Mouse (Mus musculus) hindbrain, embryonic 16.5 days (tissue): ENCODE results near the gene Gm2663. TPM values are rescaled to one million over a fixed set of nuclear protein-coding genes. Genes with fewer than 3 reads are reported as not detected.
"Not testable (repeated sequence)": the region's sequence is repeated elsewhere in the genome, so short reads cannot be mapped to it uniquely, and the experiment has no call there.

Experiments used
- ATAC-seq: fragments of 200-750 bp; cut with Nextera tagmentation; 2 replicates; pipeline ENCODE4 v1.8.0; 2017; ENCODE audit warnings: moderate TSS enrichment, moderate library complexity
- H3K27ac ChIP-seq: fragments of 300-500 bp; sonication (generic); 2 replicates; pipeline ENCODE4 v1.5.1; 2014; ENCODE audit warnings: low read depth, mild to moderate bottlenecking, control low read depth, low read length, moderate library complexity
- H3K27me3 ChIP-seq: fragments of 300-500 bp; sonication (generic); replicated peaks from 2 replicates; pipeline ENCODE4 v1.6.1; 2014; ENCODE audit warnings: low read length; ENCODE audit not compliant: control insufficient read depth, insufficient read depth
- H3K36me3 ChIP-seq: fragments of 300-500 bp; sonication (generic); 2 replicates; pipeline ENCODE4 v1.6.1; 2014; ENCODE audit warnings: mild to moderate bottlenecking, low read length, moderate library complexity, mixed read lengths; ENCODE audit not compliant: control insufficient read depth, insufficient read depth
- H3K4me1 ChIP-seq: fragments of 300-500 bp; sonication (generic); 2 replicates; pipeline ENCODE4 v1.6.1; 2014; ENCODE audit warnings: low read depth, low read length; ENCODE audit not compliant: control insufficient read depth, insufficient read depth
- H3K4me2 ChIP-seq: fragments of 300-500 bp; sonication (generic); 2 replicates; pipeline ENCODE4 v1.6.1; 2014; ENCODE audit warnings: mild to moderate bottlenecking, low read length, control low read depth, moderate library complexity
- H3K4me3 ChIP-seq: fragments of 300-500 bp; sonication (generic); 2 replicates; pipeline ENCODE4 v1.5.1; 2014; ENCODE audit warnings: mild to moderate bottlenecking, low read length, control low read depth, moderate library complexity
- H3K9ac ChIP-seq: fragments of 300-500 bp; sonication (generic); 2 replicates; pipeline ENCODE4 v1.6.1; 2014; ENCODE audit warnings: low read depth, mild to moderate bottlenecking, control low read depth, low read length, moderate library complexity
- H3K9me3 ChIP-seq: fragments of 300-500 bp; sonication (generic); 2 replicates; pipeline ENCODE4 v1.6.1; 2014; ENCODE audit warnings: mild to moderate bottlenecking, low read length, moderate library complexity; ENCODE audit not compliant: control insufficient read depth
- WGBS: fragments of 180-500 bp; shearing (Covaris S2); extraction: QIAGEN DNeasy Blood & Tissue Kit; methylation state at CpG from one replicate; pipeline ENCODE4 v1.1.7; 2014; 5-methylcytosine and 5-hydroxymethylcytosine counted together
- polyA plus RNA-seq: library from polyadenylated mRNA; unstranded; fragments of >200 nt; fragmentation: Nextera tagmentation; extraction: Ambion mirVana; gene quantifications from 2 replicates; pipeline ENCODE4 v1.2.1, GENCODE M21; 2015

Gm2663 gene
- polyA plus RNA-seq, 1 experiment from 2014 or later, result not detected

DNA sequence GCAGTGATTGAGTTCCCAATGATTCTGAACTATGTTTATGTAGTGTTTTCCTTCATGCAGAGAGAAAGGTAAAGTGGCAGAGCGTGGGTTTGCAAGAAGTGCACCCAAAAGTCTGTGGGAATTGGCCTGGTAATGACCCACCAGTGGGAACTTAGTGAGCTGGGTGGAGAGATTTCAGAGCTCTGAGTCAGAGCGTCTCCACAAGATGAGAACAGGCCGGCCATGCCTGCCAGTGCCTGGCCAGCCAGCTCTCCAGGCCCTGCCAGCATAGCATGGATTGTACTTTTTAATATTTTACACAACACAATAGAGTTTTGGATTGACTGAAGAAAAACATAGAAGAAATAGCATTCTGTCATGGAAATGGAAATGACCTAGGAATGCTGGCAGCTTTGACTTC lies 31.5 kb upstream of the Gm2663 start:
- no peak overlapping the region for H3K27ac ChIP-seq
- no peak overlapping the region for H3K9ac ChIP-seq
- no peaks in the 10 kb centered on the region for H3K36me3 ChIP-seq
- no peaks in the 10 kb centered on the region for H3K27me3 ChIP-seq
- H3K9me3 ChIP-seq, result no peaks in the 10 kb centered on the region
- ATAC-seq, result no peak
- 88% methylated on average over 3 of the region's 3 CpGs for WGBS
- H3K4me2 ChIP-seq, result no peak overlapping the region
- no peaks in the 10 kb centered on the region for H3K4me1 ChIP-seq
- no peak overlapping the region for H3K4me3 ChIP-seq

DNA sequence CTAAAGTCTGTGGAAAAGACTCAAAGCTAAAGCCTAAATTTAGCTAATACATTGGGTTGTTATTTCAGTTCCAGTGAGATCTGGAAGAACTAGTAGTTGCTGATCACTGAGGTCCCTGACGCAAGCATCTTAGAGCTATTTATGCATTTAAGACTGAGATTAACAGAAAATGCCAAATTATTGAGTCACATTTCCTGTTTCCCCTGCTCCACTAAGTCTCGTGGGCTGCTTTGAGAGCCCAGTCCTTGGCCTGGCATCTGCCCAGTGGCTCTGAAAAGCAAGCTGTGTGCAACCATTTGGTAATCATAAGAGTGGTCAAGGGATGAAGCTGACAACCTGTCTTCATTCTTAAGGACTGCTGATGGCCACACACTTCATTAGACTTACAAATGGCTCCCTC lies 27.8 kb upstream of the Gm2663 start:
- no peaks in the 10 kb centered on the region for H3K9me3 ChIP-seq
- ATAC-seq, result no peak
- no peak overlapping the region for H3K4me2 ChIP-seq
- no peaks in the 10 kb centered on the region for H3K4me1 ChIP-seq
- no peak overlapping the region for H3K27ac ChIP-seq
- no peaks in the 10 kb centered on the region for H3K27me3 ChIP-seq
- no peaks in the 10 kb centered on the region for H3K36me3 ChIP-seq
- H3K4me3 ChIP-seq, result no peak overlapping the region
- WGBS, result 48% methylated on average over 2 of the region's 2 CpGs
- H3K9ac ChIP-seq, result no peak overlapping the region

DNA sequence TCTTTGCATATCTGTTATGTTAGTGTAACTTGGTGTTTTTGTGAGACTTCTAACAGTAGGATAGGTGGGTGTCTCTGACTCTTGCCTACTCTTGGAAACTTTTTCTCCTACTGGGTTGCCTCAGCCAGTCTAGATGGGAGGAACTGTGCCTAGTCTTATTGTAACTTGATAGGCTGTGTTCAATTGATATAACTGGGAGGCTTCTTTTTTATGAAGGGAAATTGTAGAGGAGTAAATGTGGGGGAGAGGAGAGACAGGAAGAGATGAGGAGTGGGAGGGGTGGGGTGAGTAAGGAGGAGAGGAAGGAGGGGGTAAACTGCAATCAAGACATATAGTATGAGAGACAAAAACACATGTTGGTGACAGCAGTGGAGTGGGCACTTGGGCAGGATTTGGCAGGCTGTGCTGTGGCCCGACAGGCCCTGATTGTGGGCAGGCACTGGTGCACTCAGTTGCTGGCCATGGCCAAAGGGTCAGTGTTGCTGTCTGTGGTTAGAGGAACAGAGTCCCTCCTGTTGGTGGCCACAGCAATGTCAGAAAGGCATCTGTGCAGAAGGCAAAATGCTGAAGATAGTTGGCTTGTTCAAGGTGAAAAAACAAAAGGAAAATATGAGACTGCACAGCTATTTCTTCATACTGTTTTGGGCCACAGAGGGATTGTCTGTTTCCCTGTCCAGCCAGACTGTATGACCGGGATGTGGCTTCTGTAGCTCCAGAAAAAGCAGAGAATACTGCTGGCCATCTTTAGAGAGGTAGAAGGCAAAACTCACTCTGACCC lies 26.8 kb upstream of the Gm2663 start:
- no peak overlapping the region for H3K27ac ChIP-seq
- ATAC-seq, result no peak
- no peak overlapping the region for H3K4me2 ChIP-seq
- 51% methylated on average over 2 of the region's 2 CpGs for WGBS
- no peak overlapping the region for H3K4me3 ChIP-seq
- no peaks in the 10 kb centered on the region for H3K27me3 ChIP-seq
- no peaks in the 10 kb centered on the region for H3K9me3 ChIP-seq
- H3K9ac ChIP-seq, result no peak overlapping the region
- H3K4me1 ChIP-seq, result no peaks in the 10 kb centered on the region
- no peaks in the 10 kb centered on the region for H3K36me3 ChIP-seq

DNA sequence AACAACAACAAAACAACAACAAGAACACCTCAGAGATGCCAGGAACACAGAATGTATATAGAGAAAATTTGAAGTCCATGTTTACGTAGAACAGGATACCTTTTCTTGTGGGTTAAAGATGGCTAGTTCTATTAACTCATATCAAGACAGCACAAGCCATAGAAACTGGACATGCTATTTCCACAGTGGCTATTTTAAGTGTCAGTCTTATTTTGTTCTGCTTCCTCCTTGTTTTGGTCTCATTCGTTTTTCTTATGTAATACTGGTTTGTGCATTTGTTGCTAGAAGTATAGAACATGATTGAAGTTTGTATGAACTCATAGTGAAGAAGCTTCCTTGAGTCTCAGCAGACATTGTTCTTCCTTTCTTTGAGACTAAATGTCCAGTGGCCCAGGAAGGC lies 19.9 kb upstream of the Gm2663 start:
- Histone ChIP-seq H3K27ac (no peak overlapping the region), H3K4me2 (no peak overlapping the region)
- WGBS, result 85% methylated on average over 2 of the region's 2 CpGs

DNA sequence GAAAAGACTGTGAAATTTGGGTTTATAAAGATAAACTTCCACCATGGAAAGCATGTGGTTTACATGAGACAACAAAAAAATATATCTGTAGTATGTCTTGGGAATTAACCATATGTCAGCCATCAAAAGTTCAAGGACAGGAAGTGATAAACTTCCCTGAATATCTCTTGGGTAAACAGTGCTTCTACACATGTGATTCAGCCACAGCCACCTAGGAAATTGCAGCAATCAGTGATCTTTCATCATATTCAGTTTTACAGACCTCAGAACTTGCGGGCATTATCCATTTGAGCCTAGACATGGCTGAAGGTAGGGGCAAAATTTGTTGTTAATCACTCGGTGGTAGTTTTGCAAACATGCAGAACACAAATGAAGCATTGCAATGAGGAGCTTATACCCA lies 19.4 kb upstream of the Gm2663 start:
- no peak overlapping the region for H3K27ac ChIP-seq
- H3K36me3 ChIP-seq, result no peaks in the 10 kb centered on the region
- 98% methylated on average over 2 of the region's 2 CpGs for WGBS
- no peaks in the 10 kb centered on the region for H3K27me3 ChIP-seq
- no peaks in the 10 kb centered on the region for H3K4me1 ChIP-seq
- no peak overlapping the region for H3K4me2 ChIP-seq
- no peaks in the 10 kb centered on the region for H3K9me3 ChIP-seq
- no peak overlapping the region for H3K9ac ChIP-seq
- ATAC-seq, result no peak
- H3K4me3 ChIP-seq, result no peak overlapping the region

More for the DNA sequence above, 19.9 kb upstream of the Gm2663 start:
- no peaks in the 10 kb centered on the region for H3K27me3 ChIP-seq
- no peaks in the 10 kb centered on the region for H3K9me3 ChIP-seq
- no peak for ATAC-seq
- H3K36me3 ChIP-seq, result no peaks in the 10 kb centered on the region
- no peaks in the 10 kb centered on the region for H3K4me1 ChIP-seq
- H3K4me3 ChIP-seq, result no peak overlapping the region
- no peak overlapping the region for H3K9ac ChIP-seq

DNA sequence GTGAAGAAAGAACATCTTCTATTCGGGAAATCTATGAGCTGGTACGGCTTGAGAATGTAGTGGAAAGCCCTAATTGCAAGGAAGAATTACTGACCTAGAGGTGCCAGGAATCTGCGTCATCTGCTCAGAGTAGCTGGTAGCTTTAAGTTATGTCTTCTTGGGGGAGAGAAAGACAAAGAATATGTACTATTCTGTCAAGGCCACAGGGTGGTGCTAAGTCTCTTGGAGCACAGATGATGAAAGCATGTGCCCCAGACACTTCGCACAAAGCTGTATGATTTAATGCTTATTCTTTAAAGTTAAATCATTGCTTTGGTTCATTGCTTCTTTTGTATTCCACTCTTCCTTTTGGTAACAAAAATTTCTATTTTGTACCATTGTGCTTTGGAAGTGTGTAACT lies 15.8 kb upstream of the Gm2663 start:
- H3K36me3 ChIP-seq, result no peaks in the 10 kb centered on the region
- no peak overlapping the region for H3K4me3 ChIP-seq
- no peak overlapping the region for H3K27ac ChIP-seq
- no peaks in the 10 kb centered on the region for H3K9me3 ChIP-seq
- no peaks in the 10 kb centered on the region for H3K4me1 ChIP-seq
- H3K27me3 ChIP-seq, result no peaks in the 10 kb centered on the region
- ATAC-seq, result no peak
- H3K9ac ChIP-seq, result no peak overlapping the region
- 74% methylated on average over 4 of the region's 4 CpGs for WGBS
- H3K4me2 ChIP-seq, result no peak overlapping the region

DNA sequence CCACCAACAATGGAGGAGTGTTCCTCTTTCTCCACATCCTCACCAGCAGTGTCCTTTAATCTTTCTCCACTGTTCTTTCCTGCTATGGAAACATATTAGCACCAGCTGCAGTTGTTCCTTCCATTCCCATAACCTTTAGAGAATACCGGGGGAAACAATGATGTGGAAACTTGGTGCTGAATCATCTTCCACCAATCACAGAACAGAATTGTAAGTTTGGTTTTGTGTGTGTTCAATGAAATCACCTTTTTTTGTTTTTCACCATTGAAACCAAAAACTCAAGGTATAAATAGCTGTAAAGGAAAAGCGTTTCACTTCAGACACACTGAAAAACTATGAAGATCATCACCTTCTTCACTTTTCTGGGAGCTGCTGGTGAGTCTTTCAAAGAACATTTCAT lies 34.8 kb downstream of the Gm2663 start, which contains the start of gene 1810009J06Rik:
Gene 1810009J06Rik, plus strand, starts transcription at position 301 of the 400 bp plus-strand sequence.
- ATAC-seq, H3K36me3 ChIP-seq: not testable (repeated sequence)
- 94% methylated on average over 2 of the region's 2 CpGs for WGBS

DNA sequence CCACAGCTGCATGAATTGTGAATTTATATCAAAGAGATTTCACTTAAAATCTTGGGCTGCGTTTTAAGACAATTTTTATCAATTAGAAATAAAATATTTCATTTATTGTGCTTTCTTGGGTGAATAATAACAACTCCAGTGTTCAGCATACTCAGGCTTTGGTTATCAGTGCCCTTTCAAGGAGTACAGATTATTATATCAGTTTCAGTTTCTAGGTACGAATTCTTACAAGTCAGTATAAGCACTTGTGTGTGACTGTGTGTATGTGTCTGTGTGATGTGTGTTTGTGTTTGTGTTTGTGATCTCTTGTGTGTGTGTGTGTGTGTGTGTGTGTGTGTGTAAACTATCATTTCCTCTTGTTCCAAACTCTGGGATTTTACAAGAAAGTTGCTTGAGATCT lies 45.6 kb downstream of the Gm2663 start:
- Histone ChIP-seq H3K9me3 (no peaks in the 10 kb centered on the region), H3K36me3 (no peaks in the 10 kb centered on the region), H3K4me1 (no peaks in the 10 kb centered on the region), H3K9ac (no peak overlapping the region), H3K27me3 (no peaks in the 10 kb centered on the region), H3K4me3 (no peak overlapping the region), H3K4me2 (no peak overlapping the region), H3K27ac (no peak overlapping the region)
- WGBS, result 68% methylated on average over 2 of the region's 2 CpGs
- no peak for ATAC-seq

More for the DNA sequence above, 34.8 kb downstream of the Gm2663 start, which contains the start of gene 1810009J06Rik:
- H3K4me2 ChIP-seq, H3K27me3 ChIP-seq, H3K4me1 ChIP-seq, H3K4me3 ChIP-seq, H3K9me3 ChIP-seq, H3K27ac ChIP-seq, H3K9ac ChIP-seq: not testable (repeated sequence)

DNA sequence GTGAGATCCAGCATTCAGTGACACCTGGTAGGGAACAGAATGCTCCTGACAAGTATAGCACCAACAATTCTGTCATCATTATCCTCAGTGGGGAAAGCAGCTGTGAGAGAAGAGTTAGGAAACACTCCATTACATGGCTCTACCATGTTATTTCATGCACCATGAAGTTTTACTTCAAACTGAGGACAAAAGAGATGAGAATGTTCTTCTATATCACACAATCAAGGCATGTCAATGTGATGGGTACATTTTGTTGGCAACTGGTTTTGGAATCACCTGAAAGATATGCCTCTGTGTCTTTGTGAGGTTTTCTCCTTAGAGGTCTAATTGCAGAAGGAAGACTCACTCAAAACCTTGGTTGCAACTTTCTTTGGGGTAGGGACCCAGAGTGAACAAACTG lies 47.5 kb downstream of the Gm2663 start, which contains the start of gene Gm4744:
Gene Gm4744, minus strand, starts transcription at position 101 of the 400 bp plus-strand sequence.
- Histone ChIP-seq H3K9ac (no peak within 1 kb of the TSS), H3K4me1 (no peaks in the 10 kb centered on the region), H3K36me3 (no peaks in the 10 kb centered on the region), H3K27me3 (no peaks in the 10 kb centered on the region), H3K9me3 (no peaks in the 10 kb centered on the region), H3K27ac (no peak within 1 kb of the TSS), H3K4me3 (no peak within 1 kb of the TSS), H3K4me2 (no peak within 1 kb of the TSS)
- ATAC-seq, result no peak
